Mouse (Mus musculus) stomach, embryonic 14.5 days (tissue): Measurements from ENCODE around the gene Cfap74. TPM values are rescaled to one million over a fixed set of nuclear protein-coding genes. Genes with fewer than 3 reads are reported as not detected.

ENCODE experiments used
- ATAC-seq: fragments of 200-750 bp; cut with Nextera tagmentation; 2 replicates; pipeline ENCODE4 v1.8.0; 2017; ENCODE audit warnings: low read depth, moderate TSS enrichment; ENCODE audit not compliant: insufficient number of reproducible peaks, insufficient read depth, low FRiP score
- H3K27ac ChIP-seq: fragments of 300-500 bp; sonication (generic); 2 replicates; pipeline ENCODE4 v1.5.1; 2014; ENCODE audit warnings: mild to moderate bottlenecking, low read length, moderate library complexity, mixed read lengths
- H3K27me3 ChIP-seq: fragments of 300-500 bp; sonication (generic); 2 replicates; pipeline ENCODE4 v1.6.1; 2014; ENCODE audit warnings: low read length, control low read depth, mixed read lengths; ENCODE audit not compliant: control insufficient read depth, insufficient read depth
- H3K36me3 ChIP-seq: fragments of 300-500 bp; sonication (generic); 2 replicates; pipeline ENCODE4 v1.6.1; 2014; ENCODE audit warnings: mild to moderate bottlenecking, control low read depth, low read length, moderate library complexity, mixed read lengths; ENCODE audit not compliant: control insufficient read depth, insufficient read depth
- H3K4me1 ChIP-seq: fragments of 300-500 bp; sonication (generic); 2 replicates; pipeline ENCODE4 v1.6.1; 2014; ENCODE audit warnings: low read length, control low read depth, mixed read lengths; ENCODE audit not compliant: control insufficient read depth, insufficient read depth
- H3K4me2 ChIP-seq: fragments of 300-500 bp; sonication (generic); replicated peaks from 2 replicates; pipeline ENCODE4 v1.6.1; 2014; ENCODE audit warnings: low read depth, low read length, control low read depth
- H3K4me3 ChIP-seq: fragments of 300-500 bp; sonication (generic); 2 replicates; pipeline ENCODE4 v1.5.1; 2014; ENCODE audit warnings: low read depth, low read length, control low read depth
- H3K9ac ChIP-seq: fragments of 300-500 bp; sonication (generic); replicated peaks from 2 replicates; pipeline ENCODE4 v1.6.1; 2014; ENCODE audit warnings: low read depth, mild to moderate bottlenecking, control low read depth, low read length, moderate library complexity, mixed read lengths
- H3K9me3 ChIP-seq: fragments of 300-500 bp; sonication (generic); 2 replicates; pipeline ENCODE4 v1.6.1; 2016; ENCODE audit warnings: low read depth, low read length, control low read depth; ENCODE audit not compliant: control insufficient read depth
- WGBS: fragments of 180-500 bp; shearing (Covaris S2); extraction: QIAGEN DNeasy Blood & Tissue Kit; methylation state at CpG from one replicate; pipeline ENCODE4 v1.1.7; 2014; 5-methylcytosine and 5-hydroxymethylcytosine counted together
- polyA plus RNA-seq: library from polyadenylated mRNA; unstranded; fragments of >200 nt; fragmentation: Nextera tagmentation; extraction: Ambion mirVana; gene quantifications from 2 replicates; pipeline ENCODE4 v1.2.1, GENCODE M21; 2014

The Cfap74 gene
- polyA plus RNA-seq, 1 experiment from 2014 or later, result 3.8 TPM

DNA sequence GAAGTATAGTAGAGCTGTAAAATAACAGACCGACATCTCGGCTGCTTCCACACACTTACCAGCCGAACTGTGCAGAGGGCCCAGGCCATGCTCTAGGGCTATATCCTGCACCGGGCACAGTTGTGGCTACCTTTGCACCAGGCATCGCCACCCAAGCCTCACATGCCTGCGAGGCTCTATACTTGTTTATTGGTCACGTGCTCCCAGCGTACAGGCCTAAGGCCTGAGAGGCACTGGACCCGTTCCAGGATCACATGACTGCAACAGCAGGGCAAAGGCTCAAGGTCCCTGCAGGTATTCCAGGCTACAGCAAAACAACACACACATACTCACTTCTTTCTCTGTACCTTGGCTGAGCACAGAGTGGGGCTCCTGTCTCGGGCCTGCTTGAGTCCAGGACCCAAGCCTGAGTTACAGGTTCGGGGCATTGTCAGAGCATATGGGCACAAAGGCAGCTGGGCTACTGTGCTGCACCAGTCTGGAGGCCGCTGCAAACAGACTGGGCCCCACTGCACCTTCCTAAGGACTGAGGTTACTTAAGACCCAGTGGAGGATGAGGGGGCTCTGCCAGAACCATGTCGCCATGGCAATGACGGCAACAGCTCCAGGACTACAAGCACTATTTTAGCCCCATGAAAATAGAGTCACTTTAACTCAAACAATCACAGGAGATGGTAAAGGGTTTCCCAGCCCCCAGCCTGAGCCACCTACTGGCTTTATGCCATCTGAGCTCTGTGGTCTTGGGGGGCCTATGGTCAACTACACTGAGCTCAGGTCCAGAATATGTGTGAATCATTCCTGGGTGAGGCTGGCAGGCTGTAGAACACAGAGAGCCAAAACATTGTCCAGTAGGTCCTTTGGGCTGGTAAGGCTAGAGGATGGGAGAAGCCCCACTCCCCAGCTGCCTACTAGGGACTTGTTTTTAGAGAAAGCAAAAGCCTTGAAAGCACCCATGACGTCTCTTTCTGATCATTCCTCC is 38.0 kb upstream of the Cfap74 start:
- no peak for ATAC-seq
- no peak overlapping the region for H3K9ac ChIP-seq
- no peaks in the 10 kb centered on the region for H3K27me3 ChIP-seq
- 0 out of 2 replicates have a peak, but pooled peaks cover 6% of the 10 kb centered on the region for H3K4me1 ChIP-seq
- no peaks in the 10 kb centered on the region for H3K9me3 ChIP-seq
- H3K27ac ChIP-seq, result no peak overlapping the region
- no peak overlapping the region for H3K4me3 ChIP-seq
- no peak overlapping the region for H3K4me2 ChIP-seq
- 83% methylated on average over 15 of the region's 15 CpGs for WGBS
- no peaks in the 10 kb centered on the region for H3K36me3 ChIP-seq

DNA sequence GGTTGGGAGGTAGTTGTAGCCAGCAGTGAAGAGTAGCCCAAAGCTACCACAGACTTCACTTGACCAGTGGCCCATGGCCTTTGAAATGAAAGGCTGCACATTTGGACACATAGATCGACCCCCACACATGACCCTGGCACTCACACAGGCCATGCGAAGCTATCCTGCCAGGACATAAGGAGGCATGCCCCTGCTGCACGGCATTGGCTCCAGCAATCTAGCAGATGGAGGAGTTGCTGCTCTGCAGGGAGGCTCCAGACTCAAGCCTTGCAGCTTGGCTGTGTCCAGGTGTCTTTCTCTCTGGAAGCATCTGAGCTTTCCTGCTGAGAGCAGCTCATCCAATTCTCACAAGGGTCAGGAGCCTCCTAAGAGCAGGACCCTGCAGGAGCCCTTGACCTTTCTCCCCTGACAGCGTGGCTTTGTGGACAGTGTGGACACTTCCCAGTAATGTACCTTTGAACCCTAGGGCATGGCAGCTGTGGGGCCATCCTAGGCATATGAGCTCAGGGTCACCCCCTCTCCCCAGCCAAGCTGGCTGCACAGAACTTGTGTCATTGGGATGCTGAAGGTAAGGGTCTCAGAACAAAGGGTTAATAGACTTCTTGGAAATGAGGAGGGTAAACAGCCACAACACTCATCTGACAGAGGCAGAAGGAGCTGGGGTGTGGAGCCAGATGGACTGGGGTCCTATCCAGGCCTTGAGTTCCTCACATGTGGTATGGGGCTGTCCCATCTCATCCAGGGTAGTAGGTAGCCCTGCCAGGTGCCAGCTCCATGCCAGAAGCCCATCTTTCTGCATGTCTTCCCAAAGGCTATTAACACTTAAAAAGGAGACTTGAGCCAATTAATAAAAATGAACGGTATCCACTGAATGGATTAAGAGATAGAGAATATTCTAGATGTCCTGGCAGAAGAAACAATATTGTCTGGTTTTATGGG is 36.9 kb upstream of the Cfap74 start:
- H3K9ac ChIP-seq, result no peak overlapping the region
- no peaks in the 10 kb centered on the region for H3K27me3 ChIP-seq
- H3K4me1 ChIP-seq, result 0 out of 2 replicates have a peak, but pooled peaks cover under 1% of the 10 kb centered on the region
- 77% methylated on average over 5 of the region's 5 CpGs for WGBS
- no peaks in the 10 kb centered on the region for H3K9me3 ChIP-seq
- ATAC-seq, result no peak
- H3K4me2 ChIP-seq, result no peak overlapping the region
- H3K36me3 ChIP-seq, result no peaks in the 10 kb centered on the region
- no peak overlapping the region for H3K4me3 ChIP-seq
- no peak overlapping the region for H3K27ac ChIP-seq

DNA sequence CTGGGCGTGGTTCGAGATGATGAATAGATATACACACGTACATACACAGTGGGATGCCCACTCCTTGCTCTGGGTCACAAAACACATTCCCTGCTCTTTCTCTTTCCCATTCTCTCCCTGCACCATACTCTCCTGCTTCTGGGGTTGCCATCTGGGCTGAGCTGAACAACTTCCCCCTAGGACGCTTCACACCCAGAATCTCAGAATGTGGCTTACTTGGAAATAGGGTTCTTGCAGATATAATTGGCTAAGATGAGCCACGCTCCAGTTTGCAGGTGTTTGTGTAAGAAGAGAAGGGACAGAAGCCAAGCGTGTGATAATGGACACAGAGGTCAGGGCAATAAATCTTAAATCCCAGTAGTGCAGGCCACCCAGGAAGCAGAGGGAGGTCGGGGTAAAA is 27.0 kb upstream of the Cfap74 start:
- H3K9ac ChIP-seq, result no peak overlapping the region
- H3K36me3 ChIP-seq, result no peaks in the 10 kb centered on the region
- no peak overlapping the region for H3K4me3 ChIP-seq
- WGBS, result 25% methylated on average over 7 of the region's 7 CpGs
- no peak overlapping the region for H3K27ac ChIP-seq
- no peak for ATAC-seq
- H3K4me1 ChIP-seq, result no peaks in the 10 kb centered on the region
- H3K9me3 ChIP-seq, result no peaks in the 10 kb centered on the region
- H3K27me3 ChIP-seq, result no peaks in the 10 kb centered on the region
- H3K4me2 ChIP-seq, result no peak overlapping the region

DNA sequence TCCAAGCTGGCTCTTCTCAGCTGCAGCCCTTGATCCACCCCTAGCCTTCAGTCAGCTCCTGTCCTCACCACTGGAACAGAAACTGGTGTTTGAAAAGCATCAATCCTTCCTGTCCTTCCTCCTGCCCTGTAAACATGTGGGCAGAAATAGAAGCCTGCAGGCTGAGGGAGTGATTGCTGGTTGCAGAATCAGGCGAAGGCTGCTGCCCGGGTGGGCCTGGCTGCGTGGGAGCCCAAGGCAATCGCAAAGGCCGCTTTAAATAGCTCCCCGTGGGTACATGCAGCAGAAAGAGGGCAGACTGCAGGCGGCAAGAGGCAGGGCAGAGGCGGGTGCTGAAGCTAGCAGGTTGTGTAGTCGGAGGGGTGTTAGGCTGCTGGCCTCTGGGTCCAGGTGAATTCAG is 26.2 kb upstream of the Cfap74 start:
- H3K27me3 ChIP-seq, result no peaks in the 10 kb centered on the region
- ATAC-seq, result no peak

GRCm38 (mm10) chr4:155383326-155383725 is 25.7 kb upstream of the Cfap74 start:
- Histone ChIP-seq H3K9ac (no peak overlapping the region), H3K27me3 (no peaks in the 10 kb centered on the region), H3K27ac (no peak overlapping the region), H3K36me3 (no peaks in the 10 kb centered on the region), H3K4me2 (no peak overlapping the region), H3K9me3 (no peaks in the 10 kb centered on the region), H3K4me3 (no peak overlapping the region), H3K4me1 (no peaks in the 10 kb centered on the region)
- ATAC-seq, result no peak
- 76% methylated on average over 4 of the region's 4 CpGs for WGBS

More for the DNA sequence above, 26.2 kb upstream of the Cfap74 start:
- Histone ChIP-seq H3K4me3 (no peak overlapping the region), H3K9ac (no peak overlapping the region), H3K4me1 (no peaks in the 10 kb centered on the region), H3K4me2 (no peak overlapping the region), H3K27ac (no peak overlapping the region), H3K9me3 (no peaks in the 10 kb centered on the region), H3K36me3 (no peaks in the 10 kb centered on the region)
- 26% methylated on average over 9 of the region's 9 CpGs for WGBS

DNA sequence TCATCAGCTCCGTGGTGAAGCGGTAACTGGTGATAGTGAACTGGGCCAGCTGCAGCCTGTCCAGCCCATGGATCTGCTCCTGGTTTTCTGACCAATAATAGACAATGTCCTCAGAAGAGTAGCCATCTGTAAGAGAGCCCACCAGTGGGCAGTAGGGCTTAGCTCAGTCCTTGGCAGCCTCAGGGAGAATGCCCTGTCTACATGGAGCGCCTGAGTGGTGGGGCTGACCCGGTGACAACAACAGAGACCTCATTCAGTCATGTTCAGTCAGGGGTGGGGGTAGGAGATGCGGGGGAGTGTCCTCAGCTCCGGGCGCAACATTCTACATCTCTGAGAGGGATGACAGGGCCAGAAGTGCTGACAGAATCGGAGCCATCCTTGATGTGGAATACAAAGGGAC is 21.8 kb upstream of the Cfap74 start:
- ATAC-seq, result no peak
- Histone ChIP-seq H3K9me3 (no peaks in the 10 kb centered on the region), H3K4me3 (no peak overlapping the region), H3K9ac (no peak overlapping the region), H3K36me3 (no peaks in the 10 kb centered on the region), H3K27ac (no peak overlapping the region), H3K4me1 (no peaks in the 10 kb centered on the region), H3K27me3 (no peaks in the 10 kb centered on the region), H3K4me2 (no peak overlapping the region)
- 70% methylated on average over 8 of the region's 8 CpGs for WGBS

- peaks cover 5% of the 10 kb centered on the region; the same call in 1 of the 2 replicates for H3K27me3 ChIP-seq
- no peaks in the 10 kb centered on the region for H3K4me1 ChIP-seq
- no peak overlapping the region for H3K4me2 ChIP-seq
- H3K4me3 ChIP-seq, result no peak overlapping the region
- 87% methylated on average over 5 of the region's 5 CpGs for WGBS
- no peaks in the 10 kb centered on the region for H3K9me3 ChIP-seq
- no peaks in the 10 kb centered on the region for H3K36me3 ChIP-seq
- no peak overlapping the region for H3K27ac ChIP-seq
- no peak for ATAC-seq
- no peak overlapping the region for H3K9ac ChIP-seq
Observed at GRCm38 (mm10) chr4:155395471-155395870, 13.5 kb upstream of the Cfap74 start.

GRCm38 (mm10) chr4:155396751-155397150 is 12.2 kb upstream of the Cfap74 start:
- no peak overlapping the region for H3K27ac ChIP-seq
- no peak for ATAC-seq
- no peak overlapping the region for H3K4me3 ChIP-seq
- H3K9ac ChIP-seq, result no peak overlapping the region
- no peaks in the 10 kb centered on the region for H3K36me3 ChIP-seq
- no peaks in the 10 kb centered on the region for H3K9me3 ChIP-seq
- 85% methylated on average over 4 of the region's 4 CpGs for WGBS
- no peaks in the 10 kb centered on the region for H3K4me1 ChIP-seq
- peaks cover 5% of the 10 kb centered on the region; the same call in 1 of the 2 replicates for H3K27me3 ChIP-seq
- H3K4me2 ChIP-seq, result no peak overlapping the region
